Mouse (Mus musculus): ENCODE measurements around the gene Hist1h4f.
"Not testable (repeated sequence)": the region's sequence is repeated elsewhere in the genome, so short reads cannot be mapped to it uniquely, and the experiment has no call there.

Hist1h4f gene

DNA sequence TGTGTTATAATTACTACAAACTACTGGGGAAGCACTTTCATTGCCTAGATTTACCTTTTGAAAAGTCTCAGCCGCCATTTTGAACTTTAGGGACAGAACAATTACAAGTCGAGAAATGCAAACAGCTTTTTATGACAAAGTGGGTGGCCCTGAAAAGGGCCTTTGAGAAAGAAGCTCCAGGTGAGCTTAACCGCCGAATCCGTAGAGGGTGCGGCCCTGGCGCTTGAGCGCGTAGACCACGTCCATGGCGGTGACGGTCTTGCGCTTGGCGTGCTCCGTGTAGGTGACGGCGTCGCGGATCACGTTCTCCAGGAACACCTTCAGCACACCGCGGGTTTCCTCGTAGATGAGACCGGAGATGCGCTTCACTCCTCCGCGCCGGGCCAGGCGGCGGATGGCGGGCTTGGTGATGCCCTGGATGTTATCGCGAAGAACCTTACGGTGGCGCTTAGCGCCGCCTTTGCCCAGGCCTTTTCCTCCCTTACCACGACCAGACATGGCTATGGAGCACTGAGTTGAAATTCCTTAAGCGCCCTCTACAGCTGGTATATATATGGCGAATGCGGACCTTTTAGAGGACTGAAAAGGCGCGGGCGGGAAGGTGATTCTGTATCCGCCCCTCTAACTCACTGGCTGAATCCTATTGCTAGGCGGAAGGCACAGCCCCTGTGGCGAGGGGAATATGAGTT, at the start of gene Hist1h4f:
TSS of gene Hist1h4f (minus strand) at position 503 of the 689 bp plus-strand sequence.
- DNase-seq, result peak; percentile 84 to 87

DNA sequence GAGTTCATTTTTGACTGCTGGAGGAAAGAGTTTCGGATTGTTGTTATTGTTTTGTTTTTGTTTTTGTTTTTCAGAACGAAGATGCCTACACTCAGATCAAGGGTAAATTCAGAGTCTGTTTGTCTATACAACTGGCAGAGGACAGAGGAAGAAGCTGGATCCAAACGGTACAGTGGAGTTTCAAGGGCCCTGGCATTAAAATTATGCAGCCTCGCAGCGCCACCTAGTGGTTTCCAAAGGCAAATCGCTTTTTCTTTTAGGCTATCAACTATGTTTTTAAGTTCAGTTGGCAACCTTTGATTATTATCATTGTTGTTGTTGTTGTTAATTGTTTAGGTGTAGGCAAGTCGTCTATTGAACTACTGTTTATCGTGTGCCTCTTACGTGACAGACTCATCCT, 46.5 kb upstream of the Hist1h4f start:
- DNase-seq, result peak; percentile 88 to 90

DNA sequence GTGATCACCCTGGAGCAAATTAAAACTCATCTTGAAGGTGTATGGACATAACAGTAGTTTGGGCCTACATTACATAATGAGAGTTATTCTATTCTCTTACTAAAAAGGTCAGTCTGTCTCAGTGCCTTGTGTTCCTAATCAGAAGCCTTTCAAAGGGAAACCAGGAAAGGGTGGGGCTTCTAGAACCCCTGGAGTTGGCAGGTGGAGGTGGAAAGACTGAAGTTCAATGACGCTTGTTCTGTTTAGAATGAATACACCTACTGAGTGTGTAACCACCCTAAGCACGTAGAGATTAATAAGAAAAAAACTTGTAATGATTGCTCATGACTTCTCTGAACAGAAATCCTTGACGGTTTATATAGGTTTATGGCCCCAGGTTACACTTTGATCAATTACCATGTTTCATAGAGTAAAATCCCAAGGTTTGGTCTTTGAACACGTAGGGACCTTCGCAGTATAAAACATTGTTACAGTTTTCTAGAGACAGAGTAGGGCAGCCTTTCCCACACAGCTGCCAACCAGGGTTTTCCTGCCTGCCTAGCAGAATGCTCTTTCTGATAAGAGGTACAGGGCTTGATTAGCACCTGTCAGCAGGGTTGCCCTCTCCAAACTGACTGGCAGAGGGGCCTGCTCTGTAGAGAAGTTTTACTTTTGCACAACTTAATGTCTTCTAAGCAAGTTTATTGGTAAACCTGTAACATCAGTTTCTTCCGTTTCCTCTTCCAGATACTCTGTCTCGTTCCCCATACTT, 44.3 kb upstream of the Hist1h4f start:
- no peak for DNase-seq

DNA sequence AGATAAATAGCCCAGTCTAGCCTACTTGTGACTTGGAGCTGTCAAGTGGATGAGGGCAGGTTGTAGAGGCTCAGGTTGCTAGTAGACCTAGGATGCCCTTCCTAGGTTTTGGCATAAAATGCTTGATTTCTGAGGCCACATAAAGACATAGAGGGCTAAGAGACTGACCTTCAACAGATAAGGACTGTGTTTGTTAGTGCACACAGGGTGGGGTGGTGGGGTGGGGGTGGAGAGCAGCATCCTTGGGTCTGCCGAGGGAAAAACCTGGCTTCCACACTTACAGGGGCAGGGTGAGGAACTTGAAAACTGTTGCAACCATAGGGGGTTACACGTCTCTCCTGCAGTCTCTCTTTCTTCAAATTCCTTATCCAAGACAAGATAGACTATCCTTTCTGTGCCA, 43.7 kb upstream of the Hist1h4f start:
- DNase-seq, result no peak

DNA sequence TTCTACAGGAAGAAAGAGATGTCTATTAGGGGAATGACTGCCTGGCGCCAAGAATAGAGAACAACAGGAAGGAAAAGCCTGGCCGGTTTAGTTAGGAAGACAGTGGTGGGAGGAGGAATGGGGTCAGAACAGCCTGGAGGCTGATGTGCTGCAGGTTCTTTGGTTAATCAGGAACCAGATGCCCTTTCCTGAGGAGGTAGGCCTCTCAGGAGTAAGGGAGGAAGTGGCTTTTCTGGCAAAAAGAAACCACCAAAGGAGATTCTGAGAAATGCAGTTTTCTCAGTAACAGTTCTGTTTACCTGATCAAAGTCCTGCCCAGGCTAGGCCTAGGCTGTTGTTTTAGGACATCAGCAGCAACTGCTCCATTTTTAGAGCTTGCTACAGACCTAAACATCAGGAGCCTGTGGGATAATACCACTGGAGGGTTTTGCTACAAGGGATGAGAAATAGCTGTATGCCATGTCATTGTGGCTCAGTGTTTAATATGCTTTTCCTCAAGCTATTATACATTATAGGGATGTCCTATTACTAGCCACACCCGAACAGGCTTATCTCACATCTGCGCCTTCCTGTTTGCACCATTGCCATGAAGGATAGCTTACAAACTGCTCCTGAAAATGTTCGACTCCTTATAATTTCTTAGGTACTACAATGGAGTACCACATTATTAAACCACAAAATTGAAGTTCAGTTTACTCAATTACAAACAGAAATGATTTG, 41.8 kb upstream of the Hist1h4f start:
- DNase-seq, result no peak

DNA sequence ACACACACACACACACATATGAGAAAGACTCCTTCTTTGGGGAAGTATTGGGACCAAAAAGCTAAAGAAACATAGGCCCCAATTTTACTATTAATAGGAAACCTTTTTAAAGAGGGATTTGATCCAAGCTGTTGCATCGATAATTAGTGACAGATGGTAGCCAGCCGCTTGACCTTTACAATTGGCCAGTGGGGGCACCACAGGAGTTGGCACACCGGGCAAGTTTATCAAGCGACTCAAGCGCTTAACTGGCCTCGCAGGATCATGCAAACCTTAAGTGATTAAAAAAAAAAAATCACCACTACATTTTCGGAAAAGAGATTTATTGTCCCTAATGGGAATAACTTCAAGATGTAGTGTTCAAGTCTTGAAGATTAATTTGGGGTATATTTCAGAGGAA, 41.2 kb upstream of the Hist1h4f start:
- no peak for DNase-seq

DNA sequence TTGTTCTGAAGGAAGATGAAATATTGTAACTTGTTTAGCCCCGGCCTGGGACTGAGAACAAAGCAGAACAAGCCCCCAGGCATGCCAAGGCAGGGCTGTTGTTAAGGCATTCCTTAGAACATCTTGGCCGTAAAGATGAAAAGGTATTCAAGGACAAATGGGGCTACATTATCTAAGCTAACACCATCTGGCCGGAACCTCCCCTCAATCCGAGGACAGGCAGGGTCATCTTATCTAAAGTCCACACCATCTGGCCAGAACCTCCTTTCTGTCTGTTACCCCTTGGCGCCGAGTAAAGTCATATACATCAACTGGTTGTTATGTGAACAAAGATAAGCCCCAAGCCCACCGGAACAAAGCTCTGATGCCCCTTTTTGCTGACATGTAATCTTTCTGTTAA, 40.4 kb upstream of the Hist1h4f start:
- not testable (repeated sequence) for DNase-seq

DNA sequence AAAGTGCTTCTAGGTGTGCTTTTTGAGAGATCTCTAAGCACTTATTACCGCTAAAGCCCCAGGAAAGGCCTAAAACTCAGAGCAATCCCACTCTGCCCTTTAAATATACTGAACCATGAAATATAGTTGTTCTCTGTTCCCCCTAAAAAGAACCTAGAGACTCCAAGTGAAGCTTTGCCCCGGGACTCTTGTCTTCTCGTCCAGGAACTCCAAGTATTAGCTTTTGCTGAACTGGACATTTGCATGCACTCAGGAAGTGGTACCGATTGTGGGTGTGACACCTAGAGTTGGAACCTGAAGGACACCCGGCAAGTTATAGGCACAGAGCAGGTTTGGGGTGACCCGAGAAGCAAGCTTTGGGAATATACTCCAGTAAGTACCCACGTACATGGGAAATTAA, 39.8 kb upstream of the Hist1h4f start:
- no peak for DNase-seq

DNA sequence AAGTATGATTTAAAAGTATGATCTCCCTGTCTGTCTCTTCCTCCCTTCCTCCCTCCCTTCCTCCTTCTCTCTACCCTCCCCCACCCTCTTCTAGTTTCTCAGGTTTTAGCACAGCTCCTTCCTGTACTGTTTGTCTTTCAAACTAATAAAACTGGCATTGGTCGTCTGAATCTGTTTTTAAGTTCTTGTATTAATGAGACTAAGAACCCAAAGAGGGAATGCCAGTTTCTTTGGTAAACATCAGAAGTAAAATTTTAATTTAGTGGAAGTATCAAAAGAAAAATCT, 35.4 kb upstream of the Hist1h4f start:
- no peak for DNase-seq

DNA sequence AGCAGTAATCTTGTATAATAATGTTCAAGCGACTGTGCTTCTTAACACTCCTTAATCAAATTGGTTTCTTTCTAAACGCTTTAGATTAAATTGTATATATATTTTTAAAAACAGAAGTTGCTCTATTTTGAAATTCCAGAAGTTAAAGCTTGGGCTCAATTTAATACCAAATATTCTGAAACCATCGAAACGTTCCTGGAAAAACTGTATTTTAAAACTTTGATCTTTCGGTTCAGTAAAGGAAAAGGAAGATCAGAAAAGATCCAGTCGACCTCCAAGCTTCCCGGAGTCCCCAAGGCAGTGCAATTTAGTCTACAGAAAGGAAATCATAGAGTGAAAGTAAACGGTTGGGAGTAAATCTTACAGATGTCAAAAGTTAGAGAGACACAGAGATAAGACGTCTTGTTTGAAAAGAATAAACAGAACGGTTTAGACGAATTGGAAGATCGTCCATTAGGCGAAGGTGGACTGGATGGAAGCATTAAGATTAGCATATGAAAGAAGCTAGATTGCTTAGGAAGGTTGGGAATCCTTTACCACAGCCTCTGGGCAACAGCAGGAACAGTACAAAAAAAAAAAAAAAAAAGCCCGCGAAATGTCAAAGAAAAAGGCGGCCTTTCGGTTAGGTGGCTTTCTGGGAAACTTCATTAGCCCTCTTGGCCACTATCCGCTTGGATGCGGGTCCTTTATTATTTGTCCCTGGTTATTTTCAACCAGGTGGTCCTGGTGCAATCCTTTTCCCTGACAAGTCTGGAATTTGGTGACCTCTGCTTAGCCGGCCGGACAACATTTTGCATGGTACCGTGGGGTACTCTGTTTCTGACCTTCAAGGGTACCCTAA, 34.9 kb upstream of the Hist1h4f start:
- peak; percentile 36 for DNase-seq

DNA sequence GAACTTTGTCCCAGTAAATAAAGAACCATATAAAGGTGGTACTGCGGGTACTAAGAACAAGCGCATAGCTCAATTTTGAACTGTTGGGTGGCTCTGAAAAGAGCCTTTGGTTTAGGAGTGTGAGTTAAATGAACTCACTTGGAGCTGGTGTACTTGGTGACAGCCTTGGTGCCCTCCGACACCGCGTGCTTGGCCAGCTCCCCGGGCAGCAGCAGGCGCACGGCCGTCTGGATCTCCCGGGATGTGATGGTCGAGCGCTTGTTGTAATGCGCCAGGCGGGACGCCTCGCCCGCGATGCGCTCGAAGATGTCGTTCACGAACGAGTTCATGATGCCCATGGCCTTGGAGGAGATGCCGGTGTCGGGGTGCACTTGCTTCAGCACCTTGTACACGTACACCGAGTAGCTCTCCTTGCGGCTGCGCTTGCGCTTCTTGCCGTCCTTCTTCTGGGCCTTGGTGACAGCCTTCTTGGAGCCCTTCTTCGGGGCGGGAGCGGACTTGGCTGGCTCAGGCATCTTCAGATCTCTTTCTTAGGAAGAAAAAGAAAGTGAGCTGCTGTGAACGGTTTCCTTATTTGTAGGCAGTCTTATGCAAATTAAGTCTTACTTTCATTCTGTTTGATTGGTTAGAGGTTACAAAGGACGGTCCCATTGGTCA, 34.1 kb upstream of the Hist1h4f start:
- DNase-seq, result peak; percentile 83

DNA sequence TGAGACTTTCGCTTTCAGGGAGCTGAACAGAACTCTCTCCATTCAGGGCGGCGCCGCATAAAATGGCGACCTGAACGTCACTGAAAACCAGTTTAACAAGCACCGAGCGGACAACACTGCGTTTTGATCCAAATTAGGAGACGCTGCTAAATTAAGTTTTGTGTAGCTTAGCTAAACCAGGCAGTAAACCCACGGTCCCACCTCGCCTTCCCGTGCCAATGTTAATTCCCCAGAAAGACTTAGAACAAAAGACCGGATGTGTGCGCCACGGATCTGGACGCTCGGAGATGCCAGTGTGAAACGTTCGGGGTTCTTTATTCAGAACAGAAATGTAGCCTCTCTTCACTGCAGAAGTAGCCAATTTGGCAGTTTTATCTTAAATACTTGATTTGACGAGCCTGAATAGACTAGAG, 33.6 kb upstream of the Hist1h4f start:
- peak; percentile 84 to 85 for DNase-seq

DNA sequence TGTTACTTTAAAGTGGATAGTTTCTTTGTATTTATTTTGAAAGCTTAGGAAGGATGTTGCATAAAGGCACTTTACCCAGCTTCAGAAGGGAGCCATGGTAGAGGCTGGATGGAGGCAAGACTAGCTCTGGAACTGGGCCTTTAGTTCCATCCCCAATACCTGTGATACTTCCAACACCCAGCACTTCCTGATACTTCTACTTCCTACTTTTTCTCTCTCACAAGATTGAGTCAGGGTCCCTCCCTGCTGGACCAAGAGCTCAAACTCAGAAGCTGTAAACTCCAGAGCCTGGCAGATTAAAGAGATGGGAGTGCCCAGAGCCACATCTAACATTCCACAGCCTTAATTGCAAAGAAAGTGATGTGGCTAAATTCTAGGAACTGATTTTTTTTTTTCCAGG, 32.9 kb upstream of the Hist1h4f start:
- DNase-seq, result peak in 1 of 2 experiments; percentile 31

DNA sequence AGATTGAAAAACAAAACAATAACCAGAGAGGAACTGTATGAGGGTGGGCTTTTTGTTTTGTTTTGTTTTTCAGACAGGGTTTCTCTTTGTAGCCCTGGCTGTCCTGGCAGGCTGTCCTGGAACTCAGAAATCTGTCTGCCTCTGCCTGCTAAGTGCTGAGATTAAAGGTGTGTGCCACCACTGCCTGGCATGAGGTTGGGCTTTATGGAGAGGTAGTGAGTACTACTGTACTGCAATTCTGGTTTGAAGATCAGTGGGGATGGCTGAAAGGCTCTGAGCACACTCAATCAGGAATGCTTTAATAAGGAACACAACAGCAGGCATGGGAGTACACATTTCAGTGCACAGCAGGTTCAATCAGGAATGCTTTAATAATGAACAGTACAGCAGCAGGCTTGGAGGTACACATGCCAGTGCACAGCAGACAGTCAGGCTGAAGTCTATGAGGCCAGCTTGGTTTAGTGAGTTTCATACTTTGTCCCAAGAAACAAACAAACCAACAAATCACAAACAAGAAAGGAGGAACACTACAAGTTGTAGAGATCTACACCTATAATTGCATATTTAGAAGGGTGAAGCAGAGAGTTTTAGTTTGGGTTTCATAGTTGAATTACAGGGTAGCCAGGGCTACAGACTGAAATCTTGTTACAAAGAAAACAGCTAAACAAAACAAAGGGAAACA, 32.1 kb upstream of the Hist1h4f start:
- DNase-seq, result no peak

DNA sequence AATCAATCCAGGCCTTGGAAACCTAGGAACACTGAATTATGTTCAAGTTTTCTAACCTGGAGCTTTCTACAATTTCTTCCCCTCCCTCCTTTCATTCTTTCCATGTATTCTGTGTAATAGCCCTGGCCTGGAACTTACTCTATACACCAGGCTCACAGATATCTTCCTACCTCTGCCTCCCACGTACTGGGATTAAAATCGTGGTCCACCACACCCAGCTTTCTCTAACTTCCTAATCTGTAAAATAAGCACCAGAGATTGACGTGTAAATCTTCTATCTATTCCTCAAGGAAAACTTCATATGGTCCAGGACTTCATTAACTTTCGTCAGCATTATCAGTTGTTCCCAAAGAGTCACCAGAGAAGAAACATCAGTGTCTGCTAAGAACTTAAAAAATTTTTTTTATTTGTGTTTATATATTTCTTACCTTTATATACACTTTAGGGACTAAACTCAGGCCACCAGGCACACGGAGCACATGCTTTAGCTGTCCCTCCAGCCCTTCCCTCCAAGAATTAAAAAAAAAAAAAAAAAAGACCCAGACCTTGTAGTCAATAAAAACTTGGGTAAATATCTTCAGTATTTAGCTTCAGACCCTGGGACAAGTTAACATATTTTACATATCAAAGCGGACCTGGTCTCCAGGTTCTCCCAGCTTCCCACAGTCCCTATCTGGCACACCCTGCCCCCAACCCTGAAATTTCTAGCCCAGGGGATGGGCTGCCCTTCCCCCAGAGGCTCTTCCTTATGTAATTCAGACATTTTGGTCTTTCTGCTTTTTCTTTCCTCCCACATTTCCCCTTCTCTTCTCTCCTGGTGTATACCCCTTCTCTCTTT, 31.0 kb upstream of the Hist1h4f start:
- DNase-seq, result no peak

DNA sequence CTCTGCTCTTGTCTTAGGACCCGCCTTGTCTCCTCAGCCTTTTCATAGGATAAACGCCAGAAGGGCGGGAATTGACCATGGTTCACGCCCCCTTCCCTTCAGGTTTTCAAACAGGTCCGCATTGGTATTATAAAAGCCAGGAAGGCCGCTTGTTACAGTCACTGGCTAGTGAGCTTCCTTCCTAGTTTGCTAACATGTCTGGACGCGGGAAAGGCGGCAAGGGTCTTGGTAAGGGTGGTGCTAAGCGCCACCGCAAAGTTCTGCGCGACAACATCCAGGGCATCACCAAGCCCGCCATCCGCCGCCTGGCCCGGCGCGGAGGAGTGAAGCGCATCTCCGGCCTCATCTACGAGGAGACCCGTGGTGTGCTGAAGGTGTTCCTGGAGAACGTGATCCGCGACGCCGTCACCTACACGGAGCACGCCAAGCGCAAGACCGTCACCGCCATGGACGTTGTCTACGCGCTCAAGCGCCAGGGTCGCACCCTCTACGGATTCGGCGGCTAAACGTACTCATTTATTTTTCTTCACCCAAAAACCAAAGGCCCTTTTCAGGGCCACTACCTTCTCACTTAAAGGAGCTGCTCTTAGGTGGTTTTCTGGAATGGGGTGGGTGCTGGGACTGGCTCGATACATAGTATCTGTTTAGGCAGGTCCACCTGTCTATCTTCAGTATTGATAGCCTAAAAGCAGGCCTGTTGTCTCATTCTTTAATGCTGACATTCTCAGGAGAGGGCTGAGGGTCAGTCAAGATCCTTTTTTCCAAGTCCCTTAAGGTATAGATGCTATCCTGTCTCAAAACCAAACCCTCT, 30.2 kb upstream of the Hist1h4f start, which contains the start of gene Hist1h4d:
TSS of gene Hist1h4d (plus strand) at position 191 of the 811 bp plus-strand sequence.
- DNase-seq, result peak; percentile 97

DNA sequence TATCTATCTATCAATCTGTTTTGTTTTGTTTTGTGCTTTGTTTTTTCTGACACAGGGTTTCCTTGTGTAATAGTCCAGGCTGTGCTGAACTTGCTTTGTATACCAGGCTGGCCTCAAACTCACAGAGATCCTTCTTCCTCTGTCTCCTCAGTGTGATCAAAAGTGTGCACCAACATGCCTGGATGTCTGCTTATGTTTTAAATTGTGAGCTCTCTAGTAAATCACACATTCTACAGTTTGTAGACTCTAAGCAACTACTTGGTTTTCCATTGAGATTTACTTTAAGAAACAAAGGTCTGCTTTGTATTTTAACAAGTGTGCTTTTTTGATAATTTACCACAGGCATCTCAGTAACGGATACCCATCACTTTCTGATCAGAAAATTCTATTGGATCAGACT, 26.4 kb upstream of the Hist1h4f start:
- DNase-seq, result no peak

DNA sequence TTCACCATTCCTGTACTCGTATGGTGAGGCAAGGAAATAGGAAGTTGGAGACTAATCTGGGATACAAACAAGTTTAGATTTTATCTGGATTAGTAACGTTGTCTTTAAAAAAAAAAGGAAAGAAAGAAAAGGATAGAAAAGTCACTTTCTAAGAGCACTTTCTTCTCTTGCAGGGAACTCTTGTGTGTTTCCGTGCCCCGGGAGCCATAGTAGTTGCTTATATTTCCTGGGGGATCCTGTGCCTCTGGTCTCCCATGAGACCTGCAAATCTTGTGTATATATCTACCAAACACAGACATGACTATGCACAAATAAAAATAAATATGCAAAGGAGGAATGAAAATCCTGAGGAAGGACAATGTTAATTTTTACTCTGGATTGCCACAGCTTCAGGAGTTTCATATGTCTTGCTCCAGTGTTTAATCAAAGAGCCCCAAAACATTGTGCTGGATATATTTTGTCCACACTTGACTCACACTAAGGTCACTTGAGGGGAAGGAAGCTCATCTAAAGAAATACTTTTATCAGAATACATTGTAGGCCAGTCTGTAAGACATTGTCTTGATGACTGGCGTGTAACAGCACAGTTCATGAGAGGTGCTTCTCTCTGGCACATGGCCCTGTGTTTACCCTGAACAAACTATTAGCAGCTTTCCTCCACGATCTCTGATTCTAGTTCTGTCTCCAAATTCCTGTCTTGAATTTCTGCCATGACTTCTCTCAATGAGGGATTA, 25.6 kb upstream of the Hist1h4f start:
- no peak for DNase-seq

DNA sequence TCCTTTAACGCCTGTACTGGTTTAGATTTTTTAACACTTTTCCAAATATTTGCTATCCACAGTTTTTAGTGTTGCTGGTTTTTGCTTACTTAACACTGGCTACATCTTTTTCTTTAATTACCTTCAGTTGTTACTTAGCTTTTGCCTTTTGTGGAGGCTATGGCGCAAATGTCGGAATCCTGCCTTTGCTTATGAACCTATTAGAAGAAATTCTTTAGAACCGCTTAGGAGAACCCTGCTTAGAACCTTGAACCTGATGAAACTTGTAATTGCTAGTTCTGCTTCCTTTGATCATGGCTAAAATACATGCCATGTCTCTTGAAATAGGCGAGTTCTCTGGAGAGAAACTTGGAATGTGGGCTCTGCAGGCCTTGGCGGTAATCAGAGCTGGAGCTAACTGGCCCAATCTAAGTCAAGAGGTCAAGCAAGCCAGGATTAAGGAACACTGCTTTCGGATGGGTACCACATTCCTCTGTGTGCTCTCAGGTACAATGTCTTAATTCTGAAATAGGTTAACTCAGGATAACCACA, 25.0 kb upstream of the Hist1h4f start:
- no peak for DNase-seq
